Mouse (Mus musculus) G1E (cell line): Measurements from ENCODE around the gene S100a6.

ENCODE experiments used
- CTCF ChIP-seq: IDR thresholded peaks from 2 replicates; pipeline ENCODE4 v1.5.1; 2012; ENCODE audit warnings: low read depth, low read length, inconsistent platforms, mixed read lengths
- TAL1 ChIP-seq: conservative IDR thresholded peaks from 2 replicates; pipeline ENCODE4 v1.6.1; 2012; ENCODE audit warnings: low read depth, low read length, inconsistent platforms, mixed read lengths

DNA sequence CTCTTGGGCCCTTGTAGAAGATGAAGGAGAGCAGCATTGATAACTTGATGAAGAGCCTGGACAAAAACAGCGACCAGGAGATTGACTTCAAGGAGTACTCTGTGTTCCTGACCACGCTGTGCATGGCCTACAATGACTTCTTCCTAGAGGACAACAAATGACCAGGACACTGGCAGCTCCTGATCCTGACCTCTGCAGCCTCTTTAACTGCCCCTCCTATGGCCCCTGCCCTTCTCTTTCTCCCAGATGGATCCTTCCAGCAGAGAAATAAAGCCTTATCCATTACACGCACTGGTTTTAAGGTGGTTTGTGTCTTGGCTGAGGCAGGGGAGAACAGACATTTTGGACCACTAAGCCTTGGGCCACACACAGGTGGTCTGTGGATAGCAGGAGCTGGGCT lies 1.2 kb upstream of the S100a6 start:
- TF ChIP-seq CTCF, result no peak
- no peak for TF ChIP-seq TAL1
